Mouse (Mus musculus): ENCODE results near the gene Gm20481.
"Not testable (repeated sequence)": the region's sequence is repeated elsewhere in the genome, so short reads cannot be mapped to it uniquely, and the experiment has no call there.

GRCm38 (mm10) chr17:34958734-34959129 is 11.0 kb upstream of the Gm20481 start:
- TF ChIP-seq CTCF (IDR thresholded peaks at IDR 0.05; ENCODE audit: low read depth); EP300 (optimal IDR thresholded peaks at IDR 0.05): not testable (repeated sequence)
